Comparison of ENCODE assay signal across 25 mouse cellular contexts in the genomic region with DNA sequence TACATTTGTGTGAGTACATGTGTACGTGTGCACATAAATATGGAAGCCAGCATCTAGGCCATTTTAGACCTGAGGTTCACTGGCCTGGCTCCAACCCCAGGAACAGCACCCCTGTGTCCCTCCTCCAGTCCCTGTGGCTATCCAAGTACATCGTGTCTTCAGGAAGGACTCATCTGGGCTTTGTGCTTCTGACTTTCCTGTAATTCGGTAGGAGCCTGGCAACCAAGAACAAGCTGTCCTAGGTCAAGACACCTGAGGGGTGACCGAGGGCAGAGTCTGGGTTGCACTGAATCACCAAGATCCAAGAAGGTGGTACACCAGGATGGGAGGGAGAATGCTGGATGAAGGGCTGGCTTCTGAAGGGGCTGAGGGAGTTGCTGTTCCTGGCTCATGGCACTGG.
DNase-seq lines count a peak whose midpoint lies in the region; ATAC-seq and TF ChIP-seq lines count a peak whose summit lies in the region.
"Had no signal": no experiment of that assay in that cellular context is flagged by ENCODE, and none has a peak within 500 bp of the region (broad histone marks: within the 10 kb centered on the region; RNA-seq: fewer than 3 reads in every experiment).

No protein-coding gene starts in this region.

- no peaks in the 10 kb centered on the region for H3K36me3 ChIP-seq in heart, embryonic 10.5 days
- no peaks in the 10 kb centered on the region for H3K36me3 ChIP-seq in lung, embryonic 16.5 days (ENCODE audit: control insufficient read depth, insufficient read depth, low read length)
- H3K36me3 ChIP-seq in stomach, postnatal 0 days (ENCODE audit: control insufficient read depth, insufficient read depth, low read length) = no peaks in the 10 kb centered on the region
- no peaks in the 10 kb centered on the region for H3K36me3 ChIP-seq in liver, embryonic 12.5 days
- H3K36me3 ChIP-seq: embryonic facial prominence, embryonic 15.5 days; heart, embryonic 13.5 days; hindbrain, embryonic 15.5 days; intestine, embryonic 15.5 days; limb, embryonic 15.5 days; neural tube, embryonic 12.5 days; stomach, embryonic 15.5 days had no signal

- no peak for ATAC-seq in lung, embryonic 16.5 days (ENCODE audit: low read depth)
- no peak for ATAC-seq in stomach, postnatal 0 days (ENCODE audit: low FRiP score, low TSS enrichment)
- no peak for ATAC-seq in liver, embryonic 12.5 days
- ATAC-seq: CD4-positive, CD25-positive, alpha-beta regulatory T cell, adult 4 months; forebrain, embryonic 14.5 days; lung, postnatal 0 days had no signal

- no peak for TF ChIP-seq CTCF in stomach, postnatal 0 days (IDR thresholded peaks at IDR 0.05; ENCODE audit: low read depth)

- peak; percentile 63 for DNase-seq in heart, embryonic 10.5 days (ENCODE audit: low spot score)
- DNase-seq in heart, adult 8-10 months (ENCODE audit: low spot score) = no peak
- no peak for DNase-seq in lung, postnatal 10 days
- peak; percentile 4 for DNase-seq in thymus, postnatal 4 days
- no peak for DNase-seq in thymus, postnatal 25 days
- peak; percentile 10 for DNase-seq in stomach, postnatal 0 days (ENCODE audit: low spot score)
- DNase-seq: cerebellum, adult 11 months; cerebellum, adult 9-11 months; kidney, adult 8-10 months; layer of hippocampus, postnatal 36 days; thymus, adult 2 months had no signal

- no peaks in the 10 kb centered on the region for H3K9me3 ChIP-seq in heart, embryonic 10.5 days
- no peaks in the 10 kb centered on the region for H3K9me3 ChIP-seq in lung, embryonic 16.5 days (ENCODE audit: control insufficient read depth, low read length)
- no peaks in the 10 kb centered on the region for H3K9me3 ChIP-seq in stomach, postnatal 0 days (ENCODE audit: control insufficient read depth, low read length)
- no peaks in the 10 kb centered on the region for H3K9me3 ChIP-seq in liver, embryonic 12.5 days (replicated peaks)
- H3K9me3 ChIP-seq: embryonic facial prominence, embryonic 15.5 days; heart, embryonic 13.5 days; hindbrain, embryonic 15.5 days; intestine, embryonic 15.5 days; limb, embryonic 15.5 days; neural tube, embryonic 12.5 days; stomach, embryonic 15.5 days had no signal

- H3K4me3 ChIP-seq in heart, embryonic 10.5 days = no peak overlapping the region
- H3K4me3 ChIP-seq in lung, embryonic 16.5 days (ENCODE audit: low read length) = no peak overlapping the region
- H3K4me3 ChIP-seq in stomach, postnatal 0 days (ENCODE audit: low read depth, low read length) = no peak overlapping the region
- H3K4me3 ChIP-seq in liver, embryonic 12.5 days = no peak overlapping the region
- H3K4me3 ChIP-seq: embryonic facial prominence, embryonic 15.5 days; heart, embryonic 13.5 days; hindbrain, embryonic 15.5 days; intestine, embryonic 15.5 days; limb, embryonic 15.5 days; myocyte; neural tube, embryonic 12.5 days; stomach, embryonic 15.5 days had no signal

- H3K27me3 ChIP-seq in heart, embryonic 10.5 days (ENCODE audit: insufficient read depth, poor library complexity, severe bottlenecking) = 0 out of 2 replicates have a peak, but pooled peaks cover 7% of the 10 kb centered on the region
- no peaks in the 10 kb centered on the region for H3K27me3 ChIP-seq in lung, embryonic 16.5 days (ENCODE audit: control insufficient read depth, insufficient read depth, low read depth, low read length)
- no peaks in the 10 kb centered on the region for H3K27me3 ChIP-seq in stomach, postnatal 0 days (ENCODE audit: control insufficient read depth, insufficient read depth, low read length)
- no peaks in the 10 kb centered on the region for H3K27me3 ChIP-seq in liver, embryonic 12.5 days (replicated peaks)
- H3K27me3 ChIP-seq: embryonic facial prominence, embryonic 15.5 days; hindbrain, embryonic 15.5 days; intestine, embryonic 15.5 days; limb, embryonic 15.5 days; neural tube, embryonic 12.5 days; stomach, embryonic 15.5 days had no signal

- no peaks in the 10 kb centered on the region for H3K4me1 ChIP-seq in heart, embryonic 10.5 days
- peaks cover 4% of the 10 kb centered on the region; the same call in 1 of the 2 replicates for H3K4me1 ChIP-seq in lung, embryonic 16.5 days (replicated peaks; ENCODE audit: control insufficient read depth, insufficient read depth, low read length)
- H3K4me1 ChIP-seq in stomach, postnatal 0 days (replicated peaks; ENCODE audit: control insufficient read depth, insufficient read depth) = no peaks in the 10 kb centered on the region
- H3K4me1 ChIP-seq in liver, embryonic 12.5 days = no peaks in the 10 kb centered on the region
- H3K4me1 ChIP-seq: hindbrain, embryonic 15.5 days had no signal

- H3K27ac ChIP-seq in heart, embryonic 10.5 days = no peak overlapping the region
- peak overlapping the region; percentile 29; the same call in 1 of the 2 replicates for H3K27ac ChIP-seq in lung, embryonic 16.5 days (ENCODE audit: low read length)
- no peak overlapping the region for H3K27ac ChIP-seq in stomach, postnatal 0 days (replicated peaks)
- H3K27ac ChIP-seq in liver, embryonic 12.5 days = no peak overlapping the region
- H3K27ac ChIP-seq: embryonic facial prominence, embryonic 15.5 days; heart, embryonic 13.5 days; hindbrain, embryonic 15.5 days; intestine, embryonic 15.5 days; limb, embryonic 15.5 days; liver, embryonic 14.5 days; neural tube, embryonic 12.5 days; stomach, embryonic 15.5 days had no signal

- no peak overlapping the region for H3K4me2 ChIP-seq in lung, embryonic 16.5 days (ENCODE audit: low read depth, low read length)
- no peak overlapping the region for H3K4me2 ChIP-seq in stomach, postnatal 0 days (replicated peaks; ENCODE audit: low read depth)
- no peak overlapping the region for H3K4me2 ChIP-seq in liver, embryonic 12.5 days
- H3K4me2 ChIP-seq: embryonic facial prominence, embryonic 15.5 days; heart, embryonic 13.5 days; hindbrain, embryonic 15.5 days; intestine, embryonic 15.5 days; limb, embryonic 15.5 days; neural tube, embryonic 12.5 days; stomach, embryonic 15.5 days had no signal

- no peak for TF ChIP-seq EP300 in stomach, postnatal 0 days (optimal IDR thresholded peaks at IDR 0.05)

- no peak overlapping the region for H3K9ac ChIP-seq in lung, embryonic 16.5 days (ENCODE audit: low read length)
- H3K9ac ChIP-seq in stomach, postnatal 0 days (ENCODE audit: low read length) = no peak overlapping the region
- H3K9ac ChIP-seq in liver, embryonic 12.5 days = no peak overlapping the region
- H3K9ac ChIP-seq: embryonic facial prominence, embryonic 15.5 days; heart, embryonic 13.5 days; hindbrain, embryonic 15.5 days; intestine, embryonic 15.5 days; limb, embryonic 15.5 days; liver, embryonic 14.5 days; neural tube, embryonic 12.5 days; stomach, embryonic 15.5 days had no signal

- WGBS in heart, embryonic 10.5 days = 77% methylated on average over 4 of the region's 4 CpGs
- 82% methylated on average over 4 of the region's 4 CpGs for WGBS in lung, embryonic 16.5 days
- WGBS in stomach, postnatal 0 days = 85% methylated on average over 4 of the region's 4 CpGs
- 50% methylated on average over 4 of the region's 4 CpGs for WGBS in liver, embryonic 12.5 days (ENCODE audit: insufficient replicate concordance)

Comparison
In these comparisons a context has a peak if more than half of its experiments do, and no peak if none do; other contexts are left out.
1. DNase-seq: peak in heart, embryonic 10.5 days (single experiment), thymus, postnatal 4 days (single experiment) and stomach, postnatal 0 days (single experiment); none in heart, adult 8-10 months (single experiment), lung, postnatal 10 days (single experiment) and thymus, postnatal 25 days (single experiment).